Mouse (Mus musculus) spleen, adult 2 months (tissue): ENCODE data around the gene Il1rl2. TPM values are rescaled to one million over a fixed set of nuclear protein-coding genes. Genes with fewer than 3 reads are reported as not detected.
A peak's percentile ranks its signal among the peaks of the same experiment; 100 is the strongest.

Experiments
- DNase-seq, 2 experiments: peaks; one replicate each; pipeline versions ENCODE4 v3.0.0 to v3.0.0-alpha.2; 2012 to 2021; ENCODE audit warnings: low spot score in 2 of 2, low read depth in 1 of 2
- H3K27ac ChIP-seq: fragments of 200-500 bp; 2 replicates; pipeline ENCODE4 v1.5.1; 2012; ENCODE audit warnings: low read length, inconsistent platforms; ENCODE audit not compliant: insufficient read depth
- H3K27me3 ChIP-seq: fragments of 200-500 bp; 2 replicates; pipeline ENCODE4 v1.6.1; 2012; ENCODE audit warnings: mild to moderate bottlenecking, moderate library complexity, low read length, inconsistent platforms; ENCODE audit not compliant: control insufficient read depth, insufficient read depth
- H3K36me3 ChIP-seq: fragments of 200-500 bp; 2 replicates; pipeline ENCODE4 v1.6.1; 2012; ENCODE audit warnings: mild to moderate bottlenecking, low read length, inconsistent platforms; ENCODE audit not compliant: control insufficient read depth, insufficient read depth
- H3K4me1 ChIP-seq: fragments of 200-500 bp; 2 replicates; pipeline ENCODE4 v1.6.1; 2011; ENCODE audit warnings: inconsistent platforms; ENCODE audit not compliant: control insufficient read depth, insufficient read depth, insufficient read length
- H3K4me3 ChIP-seq: fragments of 200-500 bp; 2 replicates; pipeline ENCODE4 v1.5.1; 2011; ENCODE audit warnings: mild to moderate bottlenecking, inconsistent platforms; ENCODE audit not compliant: insufficient read depth, insufficient read length; ENCODE audit errors: extremely low read depth
- CTCF ChIP-seq: fragments of 200-500 bp; IDR thresholded peaks from 2 replicates; pipeline ENCODE4 v1.5.1; 2011; ENCODE audit warnings: mild to moderate bottlenecking, inconsistent platforms; ENCODE audit not compliant: insufficient read depth, insufficient read length, insufficient replicate concordance; ENCODE audit errors: extremely low read depth
- POLR2A ChIP-seq: fragments of 200-500 bp; IDR thresholded peaks from 2 replicates; pipeline ENCODE4 v1.6.1; 2011; ENCODE audit warnings: low read depth, low read length, inconsistent platforms
- WGBS: fragments of 180-500 bp; shearing (Covaris S2); methylation state at CpG from one replicate; pipeline ENCODE4 v1.1.7; 2018; 5-methylcytosine and 5-hydroxymethylcytosine counted together
- polyA plus RNA-seq: library from polyadenylated mRNA; depleted of rRNA; stranded (reverse); fragments of >200 nt; gene quantifications from 2 replicates; pipeline ENCODE4 v1.2.3, GENCODE M21; 2012

The Il1rl2 gene
- polyA plus RNA-seq, 1 experiment: 1.9 TPM

- no peaks in the 10 kb centered on the region for H3K27me3 ChIP-seq
- 42% methylated on average over 6 of the region's 6 CpGs for WGBS
- H3K4me1 ChIP-seq: peaks cover 5% of the 10 kb centered on the region; the same call in 1 of the 2 replicates
- H3K36me3 ChIP-seq: no peaks in the 10 kb centered on the region
- TF ChIP-seq CTCF (no peak), POLR2A (no peak)
- H3K4me3 ChIP-seq: no peak overlapping the region
- no peak overlapping the region for H3K27ac ChIP-seq
- DNase-seq: no peak
Measured at GRCm38 (mm10) chr1:40321824-40322223, 2.6 kb upstream of the Il1rl2 start.

GRCm38 (mm10) chr1:40322543-40322942, 1.9 kb upstream of the Il1rl2 start:
- Histone ChIP-seq H3K4me3 (no peak overlapping the region), H3K36me3 (no peaks in the 10 kb centered on the region), H3K27ac (no peak overlapping the region), H3K27me3 (no peaks in the 10 kb centered on the region), H3K4me1 (peaks cover 5% of the 10 kb centered on the region; the same call in 1 of the 2 replicates)
- 81% methylated on average over 3 of the region's 3 CpGs for WGBS
- DNase-seq: no peak
- TF ChIP-seq POLR2A: no peak
- no peak for TF ChIP-seq CTCF

GRCm38 (mm10) chr1:40324955-40325702, 719 bp downstream of the Il1rl2 start:
- WGBS: 16% methylated on average over 22 of the region's 22 CpGs
- Histone ChIP-seq H3K4me3 (peak overlapping the region; percentile 51), H3K4me1 (peaks cover 5% of the 10 kb centered on the region; the same call in 1 of the 2 replicates), H3K27ac (no peak overlapping the region), H3K27me3 (no peaks in the 10 kb centered on the region), H3K36me3 (no peaks in the 10 kb centered on the region)
- TF ChIP-seq POLR2A (no peak), CTCF (no peak)
- DNase-seq: peak in 1 of 2 experiments; percentile 8

DNA sequence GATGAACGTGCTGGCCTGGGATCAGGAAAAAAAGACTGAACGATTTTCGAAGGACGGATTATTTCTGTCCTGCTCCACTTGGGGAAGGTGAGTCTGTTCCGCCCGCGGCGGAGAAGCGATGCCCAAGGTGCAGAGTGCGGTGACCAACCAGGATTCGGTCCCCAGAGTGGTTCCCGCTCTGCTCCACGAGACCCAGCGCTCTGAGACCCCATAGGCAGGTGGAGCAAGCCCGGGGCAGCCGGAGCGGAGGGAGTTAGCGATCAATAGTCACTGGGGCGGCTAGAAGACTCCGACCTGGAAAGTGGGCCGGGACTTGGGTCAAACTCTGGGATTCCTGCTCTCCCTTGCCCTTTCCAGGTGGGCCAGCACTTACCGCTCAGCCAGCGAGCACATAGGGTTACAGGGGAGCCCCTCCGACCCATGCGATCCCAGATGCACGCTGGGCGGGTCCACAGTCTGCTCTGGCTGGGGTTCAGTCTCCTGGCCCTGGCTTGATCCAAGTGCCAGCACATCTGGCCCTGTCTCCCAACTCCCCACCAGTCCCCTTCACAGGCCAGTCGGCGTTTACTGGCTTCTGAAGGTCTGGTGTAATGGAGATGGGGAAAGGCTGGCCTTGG, 1.4 kb downstream of the Il1rl2 start:
- WGBS: 74% methylated on average over 29 of the region's 29 CpGs
- Histone ChIP-seq H3K4me1 (peaks cover 5% of the 10 kb centered on the region; the same call in 1 of the 2 replicates), H3K36me3 (no peaks in the 10 kb centered on the region), H3K27ac (no peak overlapping the region), H3K4me3 (peak overlapping the region; percentile 23; the same call in 1 of the 2 replicates), H3K27me3 (no peaks in the 10 kb centered on the region)
- no peak for DNase-seq
- TF ChIP-seq POLR2A: no peak
- TF ChIP-seq CTCF: no peak

GRCm38 (mm10) chr1:40327604-40328003, 3.2 kb downstream of the Il1rl2 start:
- H3K4me3 ChIP-seq: no peak overlapping the region
- 85% methylated on average over 3 of the region's 3 CpGs for WGBS

DNA sequence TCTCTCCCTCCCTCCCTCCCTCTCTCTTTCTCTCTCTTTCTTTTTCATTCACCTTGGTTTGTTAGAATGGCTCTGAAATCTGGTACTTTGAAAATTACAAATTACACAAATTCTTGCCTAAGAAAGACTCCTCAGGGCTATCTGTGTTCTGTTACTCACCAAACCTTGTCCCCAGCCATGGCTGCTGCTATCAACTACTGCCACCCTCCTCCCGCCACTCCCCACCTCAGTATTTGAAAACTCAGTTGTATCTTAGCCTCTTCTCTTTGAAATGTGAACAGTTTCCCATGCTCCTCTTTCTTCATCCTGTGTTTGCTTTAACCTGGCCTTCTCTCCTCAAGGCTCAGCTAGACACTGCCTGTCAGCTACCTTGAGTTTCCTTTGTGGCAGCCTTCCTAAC, 5.1 kb downstream of the Il1rl2 start:
- Histone ChIP-seq H3K4me1 (no peaks in the 10 kb centered on the region), H3K4me3 (no peak overlapping the region), H3K36me3 (no peaks in the 10 kb centered on the region), H3K27me3 (no peaks in the 10 kb centered on the region), H3K27ac (no peak overlapping the region)
- 72% methylated on average over 1 of the region's 1 CpGs for WGBS
- TF ChIP-seq POLR2A (no peak), CTCF (no peak)
- no peak for DNase-seq

More at GRCm38 (mm10) chr1:40327604-40328003, 3.2 kb downstream of the Il1rl2 start:
- H3K27me3 ChIP-seq: no peaks in the 10 kb centered on the region
- H3K4me1 ChIP-seq: peaks cover 5% of the 10 kb centered on the region; the same call in 1 of the 2 replicates
- TF ChIP-seq POLR2A (no peak), CTCF (no peak)
- no peaks in the 10 kb centered on the region for H3K36me3 ChIP-seq
- H3K27ac ChIP-seq: no peak overlapping the region
- no peak for DNase-seq
